Mouse (Mus musculus) limb, embryonic 10.5 days (tissue): ENCODE results near the gene Pde10a. TPM values are rescaled to one million over a fixed set of nuclear protein-coding genes. Genes with fewer than 3 reads are reported as not detected.
A peak's percentile ranks its signal among the peaks of the same experiment; 100 is the strongest.

Source experiments
- DNase-seq: peaks from one replicate; pipeline ENCODE4 v3.0.0-alpha.2; 2017; ENCODE audit warnings: low spot score
- H3K27ac ChIP-seq: fragments of 300-500 bp; sonication (generic); 2 replicates; pipeline ENCODE4 v1.5.1; 2016; ENCODE audit warnings: mild to moderate bottlenecking
- H3K27me3 ChIP-seq: fragments of 300-500 bp; sonication (generic); 2 replicates; pipeline ENCODE4 v1.6.1; 2016; ENCODE audit warnings: low read depth, mild to moderate bottlenecking; ENCODE audit not compliant: poor library complexity, severe bottlenecking
- H3K36me3 ChIP-seq: fragments of 300-500 bp; sonication (generic); 2 replicates; pipeline ENCODE4 v1.6.1; 2016; ENCODE audit warnings: mild to moderate bottlenecking, moderate library complexity
- H3K4me1 ChIP-seq: fragments of 300-500 bp; sonication (generic); 2 replicates; pipeline ENCODE4 v1.6.1; 2016
- H3K4me3 ChIP-seq: fragments of 300-500 bp; sonication (generic); 2 replicates; pipeline ENCODE4 v1.5.1; 2016; ENCODE audit warnings: mild to moderate bottlenecking, moderate library complexity
- H3K9me3 ChIP-seq: fragments of 300-500 bp; sonication (generic); replicated peaks from 2 replicates; pipeline ENCODE4 v1.6.1; 2016; ENCODE audit warnings: mild to moderate bottlenecking
- whole genome bisulfite sequencing: fragments of 180-500 bp; shearing (Covaris S2); methylation state at CpG from one replicate; pipeline ENCODE4 v1.1.7; 2016; 5-methylcytosine and 5-hydroxymethylcytosine counted together
- polyA plus RNA-seq: library from polyadenylated mRNA; unstranded; fragments of >200 nt; fragmentation: Nextera tagmentation; extraction: Ambion mirVana; gene quantifications from 2 replicates; pipeline ENCODE4 v1.2.1, GENCODE M21; 2016

Gene Pde10a
- polyA plus RNA-seq, 1 experiment from 2014 or later = 1.6 TPM

DNA sequence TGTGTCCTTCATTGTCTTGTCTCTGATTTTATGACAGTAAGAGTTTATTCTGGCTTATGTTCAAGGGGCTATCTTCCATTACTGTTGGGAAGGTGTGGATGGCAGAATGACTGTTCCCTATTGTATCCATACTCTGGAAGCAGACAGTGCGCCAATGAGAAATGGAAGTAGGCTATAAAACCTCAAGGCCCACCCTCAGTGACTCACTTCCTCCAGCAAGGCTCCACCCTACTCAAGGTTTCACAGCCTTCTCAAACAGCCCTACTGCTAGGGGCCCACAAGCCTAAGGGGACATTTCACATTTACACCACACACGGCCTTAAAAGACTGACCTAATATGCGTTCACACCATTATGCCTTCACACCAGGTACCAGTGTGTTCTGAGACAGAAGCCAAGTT is 20.8 kb upstream of the Pde10a start:
- no peaks in the 10 kb centered on the region for H3K36me3 ChIP-seq
- H3K4me3 ChIP-seq = no peak overlapping the region
- no peak overlapping the region for H3K27ac ChIP-seq
- 81% methylated on average over 3 of the region's 3 CpGs for WGBS
- H3K4me1 ChIP-seq = peaks cover 37% of the 10 kb centered on the region
- peaks cover 46% of the 10 kb centered on the region for H3K27me3 ChIP-seq
- H3K9me3 ChIP-seq = no peaks in the 10 kb centered on the region
- no peak for DNase-seq

DNA sequence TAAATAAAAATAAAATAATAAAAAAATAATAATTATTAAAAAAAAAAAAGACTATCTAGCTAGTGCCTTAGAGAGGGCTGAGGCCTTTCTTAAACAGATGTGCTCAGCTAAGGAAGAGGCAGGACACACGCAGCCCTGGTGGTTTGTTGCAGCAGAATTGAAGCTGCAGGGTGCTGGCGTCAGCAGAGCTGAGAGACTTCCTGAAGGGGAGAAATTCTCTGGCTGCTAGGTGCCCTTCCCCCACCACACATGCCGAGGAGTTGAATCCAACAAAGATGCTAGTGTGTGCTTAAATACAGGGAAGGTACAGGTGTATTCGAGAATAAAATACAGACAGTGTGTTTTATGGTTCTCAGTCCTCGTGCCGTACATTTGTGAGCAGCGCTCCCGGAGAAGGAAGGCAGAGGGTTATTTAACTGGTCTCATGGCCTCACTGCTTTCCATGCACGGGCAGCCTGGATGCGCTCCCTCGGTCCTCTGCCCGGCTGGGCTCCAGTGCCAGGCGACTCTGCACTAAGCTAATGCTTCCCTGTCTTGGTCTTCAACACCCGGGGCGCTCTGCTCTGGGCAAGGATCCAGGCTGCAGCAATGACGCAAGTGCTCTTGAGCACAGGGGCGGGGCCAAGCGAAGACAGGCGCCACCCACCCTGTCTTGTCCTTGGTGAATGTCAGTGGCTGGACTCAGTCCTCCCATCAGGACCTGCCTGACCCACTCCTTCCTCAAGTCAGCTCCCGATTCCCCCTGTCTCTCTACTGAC is 19.3 kb upstream of the Pde10a start:
- Histone ChIP-seq H3K4me3 (peak overlapping the region; percentile 52), H3K9me3 (no peaks in the 10 kb centered on the region), H3K27me3 (peaks cover 41% of the 10 kb centered on the region), H3K4me1 (peaks cover 37% of the 10 kb centered on the region), H3K36me3 (no peaks in the 10 kb centered on the region), H3K27ac (peak overlapping the region; percentile 56; the same call in 1 of the 2 replicates)
- WGBS = 1% methylated on average over 20 of the region's 20 CpGs
- peak; percentile 59 for DNase-seq

DNA sequence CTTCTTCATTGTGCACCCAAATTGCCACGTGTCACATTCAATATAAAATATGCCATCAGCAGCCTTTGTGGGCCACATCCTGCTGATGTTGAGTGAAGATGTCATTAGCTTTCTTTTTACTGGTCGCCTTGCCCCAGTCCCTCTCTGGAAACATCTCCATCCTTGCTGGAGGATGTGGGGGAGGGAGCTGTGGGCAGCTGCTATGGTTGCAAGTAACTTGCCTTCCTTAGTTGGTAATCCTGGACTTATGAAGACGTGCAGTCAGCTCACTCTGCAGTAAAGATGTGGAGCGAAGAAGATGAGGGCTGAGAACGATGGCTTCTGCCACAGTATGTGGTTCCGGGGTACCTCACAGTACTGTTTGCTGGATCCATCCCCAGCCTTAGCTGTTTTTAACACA is 18.4 kb upstream of the Pde10a start:
- WGBS = 58% methylated on average over 6 of the region's 6 CpGs
- Histone ChIP-seq H3K36me3 (no peaks in the 10 kb centered on the region), H3K27me3 (peaks cover 41% of the 10 kb centered on the region)

DNA sequence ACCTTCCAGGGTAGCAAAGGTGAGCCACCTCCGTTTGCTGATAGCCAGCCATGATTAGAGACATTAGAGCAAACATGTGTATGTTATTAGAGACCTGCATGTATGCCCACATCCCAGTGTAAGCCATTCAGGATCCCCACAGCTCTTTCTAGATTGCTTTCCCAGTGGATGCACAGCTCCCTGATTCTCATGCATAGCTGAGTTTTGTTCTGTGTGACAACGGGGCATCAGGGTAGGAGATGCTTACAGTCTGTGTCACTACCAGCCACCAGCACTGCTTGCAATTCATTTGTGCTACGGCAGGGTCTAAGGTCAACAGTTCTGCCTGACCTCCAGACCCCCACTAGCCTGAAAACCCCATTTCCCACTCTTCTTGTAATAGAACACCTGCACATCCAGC is 17.5 kb upstream of the Pde10a start:
- H3K4me3 ChIP-seq = peak overlapping the region; percentile 39
- WGBS = 1% methylated on average over 3 of the region's 3 CpGs
- peak overlapping the region; percentile 6; the same call in 1 of the 2 replicates for H3K27ac ChIP-seq
- H3K4me1 ChIP-seq = peaks cover 37% of the 10 kb centered on the region
- DNase-seq = no peak
- peaks cover 32% of the 10 kb centered on the region for H3K27me3 ChIP-seq
- no peaks in the 10 kb centered on the region for H3K36me3 ChIP-seq
- H3K9me3 ChIP-seq = no peaks in the 10 kb centered on the region

More for the DNA sequence above, 18.4 kb upstream of the Pde10a start:
- Histone ChIP-seq H3K4me1 (peaks cover 37% of the 10 kb centered on the region), H3K27ac (peak overlapping the region; percentile 15; the same call in 1 of the 2 replicates), H3K9me3 (no peaks in the 10 kb centered on the region), H3K4me3 (no peak overlapping the region)
- DNase-seq = no peak

DNA sequence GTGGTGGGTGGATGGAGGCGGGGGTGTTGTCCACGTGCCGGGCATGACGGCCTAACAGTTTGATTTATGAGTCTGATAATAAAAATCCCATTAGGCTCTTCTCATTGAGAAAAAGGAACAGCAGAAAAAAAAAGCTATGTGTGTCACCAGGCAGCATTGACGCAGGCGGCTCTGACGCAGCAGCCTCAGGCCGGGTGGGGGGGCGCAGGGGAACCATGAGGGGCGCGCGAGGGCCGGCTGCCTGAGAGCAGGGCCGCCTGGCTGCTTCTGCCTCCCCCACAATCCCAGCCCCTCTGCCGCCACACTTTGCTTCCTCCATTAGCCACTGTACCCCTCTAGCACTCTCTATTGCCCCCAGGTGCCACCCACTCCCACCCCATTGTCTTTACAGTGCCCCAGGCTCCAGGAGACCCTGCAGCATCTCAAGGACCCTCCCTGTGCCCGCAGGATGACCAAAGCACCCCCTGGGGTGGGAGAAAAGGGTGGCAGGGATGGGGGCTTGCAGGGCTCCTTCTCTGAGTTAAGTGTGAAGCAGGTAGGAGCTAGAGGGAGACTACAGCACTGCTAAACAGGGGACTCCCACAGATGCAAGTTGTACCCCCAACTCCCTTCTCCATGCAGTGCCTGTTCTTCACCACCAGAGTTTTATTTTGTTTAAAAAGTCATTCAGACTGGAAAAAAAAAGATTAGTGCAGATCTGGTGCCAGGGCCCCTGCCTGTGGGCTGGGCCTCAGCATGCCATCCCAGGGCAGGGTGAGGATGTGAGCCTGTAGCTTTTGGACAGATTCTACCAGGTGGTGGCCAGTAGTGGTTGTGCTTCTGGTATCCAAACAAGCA is 16.6 kb upstream of the Pde10a start:
- Histone ChIP-seq H3K27ac (peak overlapping the region; percentile 90), H3K27me3 (peaks cover 36% of the 10 kb centered on the region), H3K4me1 (peaks cover 39% of the 10 kb centered on the region), H3K4me3 (peak overlapping the region; percentile 39), H3K9me3 (no peaks in the 10 kb centered on the region), H3K36me3 (no peaks in the 10 kb centered on the region)
- WGBS = under 1% methylated on average over 16 of the region's 16 CpGs
- DNase-seq = peak; percentile 95

DNA sequence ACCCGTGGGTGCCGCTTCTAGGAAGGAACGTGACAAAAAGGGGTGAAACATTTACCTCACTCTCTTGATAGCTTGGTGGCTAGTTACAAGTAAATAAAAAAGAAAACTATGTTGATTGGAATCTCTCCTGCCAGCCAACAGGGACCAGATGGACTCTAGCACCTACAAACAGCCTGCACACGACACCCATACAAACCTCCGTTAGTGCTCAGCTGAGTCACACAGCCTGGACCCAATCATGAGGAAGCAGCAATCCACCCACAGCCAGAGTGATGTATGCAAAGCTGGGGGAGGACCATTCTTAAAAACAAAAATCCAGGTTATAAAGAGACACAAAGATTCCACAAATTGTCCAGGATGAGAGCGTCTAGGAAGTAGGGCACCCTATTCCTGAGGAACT is 9.2 kb upstream of the Pde10a start:
- Histone ChIP-seq H3K27ac (no peak overlapping the region), H3K4me3 (no peak overlapping the region), H3K9me3 (no peaks in the 10 kb centered on the region), H3K4me1 (0 out of 2 replicates have a peak, but pooled peaks cover 3% of the 10 kb centered on the region), H3K36me3 (no peaks in the 10 kb centered on the region), H3K27me3 (peaks cover 56% of the 10 kb centered on the region)
- no peak for DNase-seq
- 87% methylated on average over 6 of the region's 6 CpGs for WGBS

DNA sequence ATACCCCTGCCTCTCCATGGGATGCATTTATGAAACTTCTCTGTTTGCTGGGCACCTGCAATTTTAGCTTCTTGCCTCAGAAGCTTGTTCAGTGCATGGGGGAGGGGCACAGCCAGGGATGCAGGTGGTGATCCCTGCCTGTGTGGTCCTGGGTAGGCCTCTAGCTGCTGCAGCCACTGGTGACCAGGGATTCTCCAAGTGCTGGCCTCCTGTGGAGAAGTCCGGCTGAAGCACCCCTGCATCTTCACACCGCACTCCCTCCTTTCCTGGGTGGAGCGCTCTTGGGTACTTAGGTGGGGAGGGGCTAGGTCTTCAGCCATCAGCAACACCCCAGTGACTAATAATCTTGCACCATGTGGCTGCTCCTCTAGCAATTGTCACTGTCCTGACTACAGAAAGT is 1.2 kb upstream of the Pde10a start:
- H3K36me3 ChIP-seq = no peaks in the 10 kb centered on the region
- no peak overlapping the region for H3K27ac ChIP-seq
- no peaks in the 10 kb centered on the region for H3K9me3 ChIP-seq
- peaks cover 34% of the 10 kb centered on the region for H3K4me1 ChIP-seq
- no peak for DNase-seq
- peak overlapping the region; percentile 55 for H3K4me3 ChIP-seq
- H3K27me3 ChIP-seq = peaks cover 84% of the 10 kb centered on the region
- 21% methylated on average over 3 of the region's 3 CpGs for WGBS

DNA sequence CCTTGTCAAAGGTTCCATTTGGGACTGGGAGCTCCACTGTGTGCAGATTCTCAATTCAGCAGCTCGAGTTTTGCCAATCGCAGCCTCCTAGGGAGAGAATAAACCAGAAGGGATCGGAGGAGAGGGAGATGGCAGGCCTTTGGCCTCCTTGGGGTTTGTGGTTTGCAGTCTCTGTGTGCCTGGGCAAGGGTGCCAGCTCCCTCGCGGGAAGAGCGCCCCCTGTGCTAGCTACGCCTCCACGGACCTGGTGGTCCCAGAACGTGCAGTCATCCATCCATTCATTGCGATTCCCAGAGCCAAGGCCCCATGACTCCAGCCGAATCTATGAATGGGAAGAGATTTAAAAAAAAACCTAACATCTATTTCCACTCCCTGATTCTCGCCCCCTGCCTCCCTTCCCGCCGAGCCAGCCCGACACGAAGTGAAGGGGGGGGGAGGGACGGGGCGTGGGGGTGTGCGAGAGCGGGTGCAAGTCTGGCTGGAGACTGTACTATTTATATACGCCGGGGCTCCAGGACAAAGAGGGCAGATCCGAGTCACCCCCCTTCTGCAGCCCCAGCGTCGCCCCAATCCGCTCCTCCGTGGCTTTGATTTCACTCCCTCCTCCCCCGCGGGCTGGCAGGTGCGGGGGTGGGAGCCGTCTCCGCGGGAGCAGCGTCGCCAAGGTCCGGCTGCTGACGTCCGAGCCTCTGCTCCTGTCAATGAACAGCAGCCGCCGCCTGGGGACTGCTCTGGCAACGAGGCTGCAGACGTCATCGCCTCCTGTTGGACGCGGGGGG is 596 bp upstream of the Pde10a start:
- WGBS = under 1% methylated on average over 41 of the region's 45 CpGs
- Histone ChIP-seq H3K4me3 (peak overlapping the region; percentile 55), H3K4me1 (peaks cover 34% of the 10 kb centered on the region), H3K27ac (peak overlapping the region; percentile 46; the same call in 1 of the 2 replicates), H3K36me3 (no peaks in the 10 kb centered on the region), H3K9me3 (no peaks in the 10 kb centered on the region), H3K27me3 (peaks cover 84% of the 10 kb centered on the region)
- DNase-seq = peak; percentile 79

DNA sequence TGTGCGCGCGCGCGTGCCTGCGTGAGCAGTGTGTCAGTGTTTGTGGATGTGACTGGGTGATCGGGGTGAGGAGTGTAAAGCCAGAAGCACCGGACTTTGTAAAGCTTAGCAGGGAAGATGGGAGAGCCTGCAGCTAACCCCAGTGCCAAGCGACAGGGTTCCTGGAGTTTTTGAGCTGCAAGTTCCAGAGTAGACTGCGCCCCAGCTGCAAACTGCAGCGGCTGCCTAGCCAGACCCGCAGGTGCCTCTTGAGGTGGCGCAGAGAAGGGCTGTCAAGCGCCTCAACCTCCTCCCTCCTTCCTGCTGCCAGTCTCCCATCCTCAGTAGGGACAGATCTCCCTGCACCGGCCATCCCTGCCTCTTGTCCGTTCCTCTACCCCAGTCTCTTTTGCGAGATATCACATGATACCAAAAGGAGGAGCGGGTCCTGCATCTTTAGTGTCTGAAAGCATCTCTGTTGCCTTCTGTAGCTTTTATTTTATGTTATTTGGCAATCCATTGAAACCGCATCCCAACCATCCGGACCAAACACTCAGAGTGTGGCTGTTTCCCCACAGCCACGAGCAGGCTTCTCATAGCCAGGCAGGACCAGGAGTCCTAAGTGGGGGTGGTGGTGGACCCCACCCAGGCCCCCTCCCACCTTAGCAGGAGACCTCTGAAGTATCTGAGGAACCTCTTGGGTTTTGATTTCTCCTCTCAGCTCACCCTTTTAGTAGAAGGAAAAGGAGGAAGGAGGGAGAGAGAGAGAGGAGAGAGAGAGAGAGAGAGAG is 984 bp downstream of the Pde10a start:
- H3K4me3 ChIP-seq = peak overlapping the region; percentile 55

DNA sequence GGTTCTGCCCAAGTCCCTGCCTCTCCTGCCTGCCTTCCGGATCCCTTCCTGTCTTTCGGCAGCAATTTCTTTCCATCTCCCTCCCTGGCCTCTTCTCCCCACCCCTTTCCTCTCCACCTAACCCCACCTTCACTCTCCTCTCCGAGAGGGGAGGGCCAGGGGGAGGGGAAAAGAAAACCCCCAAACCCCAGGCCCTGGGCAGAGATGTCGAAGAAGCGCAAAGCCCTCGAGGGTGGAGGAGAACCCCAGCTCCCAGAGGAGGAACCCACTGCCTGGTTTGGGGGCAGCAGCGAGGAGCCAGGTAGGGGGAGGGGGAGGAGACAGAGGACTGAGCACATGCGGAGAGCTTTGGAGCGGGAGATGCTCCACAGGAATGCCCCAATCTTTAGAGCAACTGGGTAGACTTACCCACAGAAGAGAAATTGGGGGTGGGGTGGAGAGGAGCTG is 1.7 kb downstream of the Pde10a start:
- no peaks in the 10 kb centered on the region for H3K36me3 ChIP-seq
- H3K9me3 ChIP-seq = no peaks in the 10 kb centered on the region
- peaks cover 34% of the 10 kb centered on the region for H3K4me1 ChIP-seq
- no peak for DNase-seq
- H3K4me3 ChIP-seq = no peak overlapping the region
- no peak overlapping the region for H3K27ac ChIP-seq
- 9% methylated on average over 9 of the region's 9 CpGs for WGBS
- H3K27me3 ChIP-seq = peaks cover 69% of the 10 kb centered on the region

More for the DNA sequence above, 984 bp downstream of the Pde10a start:
- Histone ChIP-seq H3K27ac (no peak overlapping the region), H3K4me1 (peaks cover 34% of the 10 kb centered on the region), H3K9me3 (no peaks in the 10 kb centered on the region), H3K27me3 (peaks cover 75% of the 10 kb centered on the region), H3K36me3 (no peaks in the 10 kb centered on the region)
- DNase-seq = peak; percentile 49
- 6% methylated on average over 21 of the region's 21 CpGs for WGBS

DNA sequence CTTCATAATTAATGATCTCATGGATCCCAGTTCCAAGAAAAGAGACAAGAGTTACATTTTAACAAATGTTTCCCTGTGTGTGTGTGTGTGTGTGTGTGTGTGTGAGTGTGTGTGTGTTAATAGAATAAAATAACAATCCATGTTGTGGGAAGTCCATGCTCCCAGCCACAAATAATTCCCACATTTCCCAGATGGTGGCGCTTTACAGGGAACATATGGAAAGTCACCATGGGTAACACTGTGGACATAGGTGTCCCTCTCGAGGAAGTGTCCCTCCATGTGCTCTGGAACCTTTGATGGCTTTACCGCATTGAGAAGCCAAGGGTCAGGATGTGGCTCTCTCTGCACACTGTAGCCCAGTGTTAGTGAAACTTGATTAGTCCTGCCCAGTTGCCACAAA is 3.5 kb downstream of the Pde10a start:
- Histone ChIP-seq H3K9me3 (no peaks in the 10 kb centered on the region), H3K4me1 (peaks cover 29% of the 10 kb centered on the region), H3K4me3 (no peak overlapping the region), H3K27ac (no peak overlapping the region), H3K27me3 (peaks cover 51% of the 10 kb centered on the region), H3K36me3 (no peaks in the 10 kb centered on the region)
- WGBS = 83% methylated on average over 3 of the region's 3 CpGs
- no peak for DNase-seq

DNA sequence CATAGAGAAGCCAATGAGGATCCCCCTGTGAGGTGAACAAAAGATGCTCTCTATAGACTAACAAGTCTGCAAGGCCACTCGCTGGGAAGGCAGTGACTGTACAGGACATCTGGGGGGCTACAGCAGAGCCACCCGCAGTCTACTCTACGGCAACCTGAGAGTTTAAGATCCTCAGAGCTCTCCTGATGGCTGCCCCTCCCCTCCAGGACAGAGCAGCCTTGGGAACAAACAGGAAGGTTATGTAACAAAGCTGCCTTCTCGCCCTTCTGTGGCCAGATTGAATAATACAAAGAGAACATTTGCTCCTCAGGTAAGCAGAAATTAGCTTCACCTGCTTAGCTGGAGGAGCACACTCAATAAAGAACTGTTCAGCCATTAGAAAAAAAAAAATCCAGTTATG is 7.4 kb downstream of the Pde10a start:
- Histone ChIP-seq H3K9me3 (no peaks in the 10 kb centered on the region), H3K4me3 (no peak overlapping the region), H3K27ac (no peak overlapping the region), H3K27me3 (peaks cover 11% of the 10 kb centered on the region), H3K4me1 (no peaks in the 10 kb centered on the region), H3K36me3 (no peaks in the 10 kb centered on the region)
- WGBS = 72% methylated on average over 4 of the region's 4 CpGs
- no peak for DNase-seq
